Mouse (Mus musculus): ENCODE results near the gene Tex36. TPM values are rescaled to one million over a fixed set of nuclear protein-coding genes. Genes with fewer than 3 reads are reported as not detected.

Tex36 gene
- polyA plus RNA-seq, 1 experiment = not detected

DNA sequence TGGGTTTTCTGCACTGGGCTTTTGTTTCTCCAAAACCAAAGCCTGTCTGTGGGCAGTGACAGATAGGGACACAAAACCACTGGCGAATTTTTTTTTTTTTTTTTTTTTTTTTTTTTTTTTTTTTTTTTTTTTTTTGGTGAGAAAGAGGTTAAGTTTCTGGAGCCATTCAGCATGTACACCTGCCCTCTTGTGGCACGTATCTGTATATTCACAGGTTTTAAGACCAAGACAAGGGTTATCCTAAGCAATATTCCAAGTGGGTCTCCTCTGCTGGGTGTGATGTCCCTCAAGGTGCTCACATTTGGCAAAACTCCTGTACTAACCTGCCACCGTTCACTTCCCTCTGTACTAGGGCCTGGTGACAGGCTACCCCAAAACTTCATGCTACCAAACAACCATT, 30.0 kb downstream of the Tex36 start:
- Histone ChIP-seq H3K36me3 (ENCODE audit: control insufficient read depth, insufficient read depth, low read length) (no peaks in the 10 kb centered on the region), H3K27ac (ENCODE audit: insufficient read depth, low read length) (no peak overlapping the region), H3K27me3 (ENCODE audit: control insufficient read depth, insufficient read depth, low read length) (no peaks in the 10 kb centered on the region), H3K4me3 (ENCODE audit: extremely low read depth, insufficient read depth, insufficient read length) (no peak overlapping the region), H3K4me1 (ENCODE audit: control insufficient read depth, insufficient read depth, insufficient read length) (no peaks in the 10 kb centered on the region)
- no peak for DNase-seq (ENCODE audit: low read depth in 1 of 2, low spot score in 2 of 2)
- 27% methylated on average over 3 of the region's 3 CpGs for WGBS
- TF ChIP-seq POLR2A (IDR thresholded peaks at IDR 0.05; ENCODE audit: low read depth, low read length) = no peak
- TF ChIP-seq CTCF (IDR thresholded peaks at IDR 0.05; ENCODE audit: extremely low read depth, insufficient read depth, insufficient read length, insufficient replicate concordance) = no peak

- Histone ChIP-seq H3K4me1 (ENCODE audit: control insufficient read depth, insufficient read depth, insufficient read length) (no peaks in the 10 kb centered on the region), H3K36me3 (ENCODE audit: control insufficient read depth, insufficient read depth, low read length) (no peaks in the 10 kb centered on the region), H3K27ac (ENCODE audit: insufficient read depth, low read length) (no peak overlapping the region), H3K4me3 (ENCODE audit: extremely low read depth, insufficient read depth, insufficient read length) (no peak overlapping the region), H3K27me3 (ENCODE audit: control insufficient read depth, insufficient read depth, low read length) (no peaks in the 10 kb centered on the region)
- no peak for TF ChIP-seq POLR2A (IDR thresholded peaks at IDR 0.05; ENCODE audit: low read depth, low read length)
- TF ChIP-seq CTCF (IDR thresholded peaks at IDR 0.05; ENCODE audit: extremely low read depth, insufficient read depth, insufficient read length, insufficient replicate concordance) = no peak
- no peak for DNase-seq (ENCODE audit: low read depth in 1 of 2, low spot score in 2 of 2)
- WGBS = 89% methylated on average over 16 of the region's 16 CpGs
These were observed 32.6 kb downstream of the Tex36 start for GRCm38 (mm10) chr7:133569194-133569880.

DNA sequence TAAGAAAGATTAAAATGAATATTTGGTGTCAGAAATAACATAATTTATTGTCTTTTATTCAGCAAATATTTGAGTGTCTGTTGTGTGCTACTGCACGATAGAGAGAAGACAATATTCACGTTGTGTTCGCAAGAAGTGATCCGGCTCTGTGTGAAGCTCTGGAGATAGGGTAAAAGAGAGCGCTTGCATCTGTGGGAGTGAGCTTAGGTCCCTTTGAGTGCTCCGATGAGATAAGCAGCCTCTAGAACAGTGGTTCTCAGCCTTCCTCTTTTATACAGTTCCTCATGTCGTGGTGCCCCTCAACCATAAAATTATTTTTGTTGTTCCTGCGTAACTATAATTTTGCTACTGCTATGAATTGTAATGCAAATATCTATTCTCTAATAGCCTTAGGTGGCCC, 37.4 kb downstream of the Tex36 start:
- H3K4me3 ChIP-seq (ENCODE audit: extremely low read depth, insufficient read depth, insufficient read length) = no peak overlapping the region
- no peaks in the 10 kb centered on the region for H3K36me3 ChIP-seq (ENCODE audit: control insufficient read depth, insufficient read depth, low read length)
- no peak for DNase-seq (ENCODE audit: low read depth in 1 of 2, low spot score in 2 of 2)
- H3K27ac ChIP-seq (ENCODE audit: insufficient read depth, low read length) = no peak overlapping the region
- TF ChIP-seq POLR2A (IDR thresholded peaks at IDR 0.05; ENCODE audit: low read depth, low read length) = no peak
- H3K4me1 ChIP-seq (ENCODE audit: control insufficient read depth, insufficient read depth, insufficient read length) = no peaks in the 10 kb centered on the region
- H3K27me3 ChIP-seq (ENCODE audit: control insufficient read depth, insufficient read depth, low read length) = no peaks in the 10 kb centered on the region
- WGBS = 10% methylated on average over 8 of the region's 8 CpGs

DNA sequence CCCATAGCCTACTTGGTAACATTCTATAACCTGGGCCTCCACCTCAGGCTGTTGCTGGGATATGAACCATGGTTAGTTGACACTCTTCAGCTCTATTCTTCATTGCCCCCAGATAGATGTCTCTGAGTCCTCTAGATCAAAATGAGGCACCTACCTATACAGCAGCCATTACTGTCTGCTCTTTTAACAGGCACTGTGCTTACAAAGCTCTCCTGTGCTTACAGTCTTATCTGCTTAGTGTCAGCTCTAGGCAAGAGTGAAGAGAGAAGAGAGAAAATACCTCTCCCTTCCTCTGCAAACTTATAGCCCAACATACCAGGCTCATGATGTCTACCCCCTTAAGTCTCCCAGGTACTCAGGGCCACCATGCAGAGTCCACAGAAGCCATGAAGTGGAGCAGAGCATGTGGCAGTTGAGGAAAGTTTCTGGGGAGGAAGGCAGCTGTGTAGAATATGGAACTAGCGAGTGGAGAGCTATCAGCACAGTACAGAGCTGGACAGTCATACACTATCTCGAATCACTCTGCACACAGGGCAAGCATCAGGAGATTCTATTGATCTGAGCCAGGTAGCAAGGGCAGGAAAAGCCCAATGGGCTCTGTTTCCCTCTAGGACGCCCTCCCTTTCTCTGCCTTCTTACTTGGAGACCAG, 38.7 kb downstream of the Tex36 start:
- no peak for TF ChIP-seq POLR2A (IDR thresholded peaks at IDR 0.05; ENCODE audit: low read depth, low read length)
- TF ChIP-seq CTCF (IDR thresholded peaks at IDR 0.05; ENCODE audit: extremely low read depth, insufficient read depth, insufficient read length, insufficient replicate concordance) = no peak
- H3K4me3 ChIP-seq (ENCODE audit: extremely low read depth, insufficient read depth, insufficient read length) = no peak overlapping the region
- H3K27ac ChIP-seq (ENCODE audit: insufficient read depth, low read length) = no peak overlapping the region
- H3K4me1 ChIP-seq (ENCODE audit: control insufficient read depth, insufficient read depth, insufficient read length) = no peaks in the 10 kb centered on the region
- no peaks in the 10 kb centered on the region for H3K27me3 ChIP-seq (ENCODE audit: control insufficient read depth, insufficient read depth, low read length)
- no peaks in the 10 kb centered on the region for H3K36me3 ChIP-seq (ENCODE audit: control insufficient read depth, insufficient read depth, low read length)
- no peak for DNase-seq (ENCODE audit: low read depth in 1 of 2, low spot score in 2 of 2)
- 66% methylated on average over 3 of the region's 3 CpGs for WGBS

DNA sequence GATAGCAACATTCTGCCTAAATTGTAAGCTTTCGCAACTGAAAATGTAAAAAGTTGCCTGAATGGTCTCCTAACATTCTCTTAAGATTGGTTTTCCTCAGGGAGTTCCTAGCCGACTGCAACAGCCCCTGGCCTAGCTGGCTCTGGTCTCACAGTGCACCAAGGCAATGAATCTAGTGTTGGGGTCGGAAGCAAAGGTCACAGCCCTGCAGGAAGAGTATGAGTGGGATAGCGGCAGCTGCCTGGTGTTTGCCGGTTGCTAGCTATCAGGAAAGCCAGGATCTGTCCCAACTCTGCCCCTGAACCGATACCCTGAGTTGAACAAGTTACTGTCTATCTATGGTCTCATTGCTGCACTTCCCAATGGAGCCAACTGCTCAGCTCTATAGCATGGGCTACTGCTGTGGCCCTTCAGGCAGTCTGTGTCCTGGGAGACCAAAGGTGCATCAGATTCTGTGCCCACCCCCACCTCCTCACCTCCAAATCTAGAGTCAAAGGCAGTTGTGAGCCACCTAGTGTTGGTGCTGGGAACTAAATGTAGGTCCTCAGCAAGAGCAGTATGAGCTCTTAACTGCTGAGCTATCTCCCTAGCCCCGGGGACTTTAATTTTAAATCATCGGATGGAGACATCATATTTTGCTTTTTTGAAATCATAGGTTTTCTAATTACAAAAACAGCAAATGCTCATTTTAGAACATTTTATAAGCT, 46.0 kb downstream of the Tex36 start:
- Histone ChIP-seq H3K4me1 (ENCODE audit: control insufficient read depth, insufficient read depth, insufficient read length) (no peaks in the 10 kb centered on the region), H3K4me3 (ENCODE audit: extremely low read depth, insufficient read depth, insufficient read length) (no peak overlapping the region), H3K27ac (ENCODE audit: insufficient read depth, low read length) (no peak overlapping the region), H3K36me3 (ENCODE audit: control insufficient read depth, insufficient read depth, low read length) (no peaks in the 10 kb centered on the region), H3K27me3 (ENCODE audit: control insufficient read depth, insufficient read depth, low read length) (no peaks in the 10 kb centered on the region)
- TF ChIP-seq CTCF (IDR thresholded peaks at IDR 0.05; ENCODE audit: extremely low read depth, insufficient read depth, insufficient read length, insufficient replicate concordance) = no peak
- DNase-seq (ENCODE audit: low read depth in 1 of 2, low spot score in 2 of 2) = no peak
- WGBS = 84% methylated on average over 8 of the region's 8 CpGs

DNA sequence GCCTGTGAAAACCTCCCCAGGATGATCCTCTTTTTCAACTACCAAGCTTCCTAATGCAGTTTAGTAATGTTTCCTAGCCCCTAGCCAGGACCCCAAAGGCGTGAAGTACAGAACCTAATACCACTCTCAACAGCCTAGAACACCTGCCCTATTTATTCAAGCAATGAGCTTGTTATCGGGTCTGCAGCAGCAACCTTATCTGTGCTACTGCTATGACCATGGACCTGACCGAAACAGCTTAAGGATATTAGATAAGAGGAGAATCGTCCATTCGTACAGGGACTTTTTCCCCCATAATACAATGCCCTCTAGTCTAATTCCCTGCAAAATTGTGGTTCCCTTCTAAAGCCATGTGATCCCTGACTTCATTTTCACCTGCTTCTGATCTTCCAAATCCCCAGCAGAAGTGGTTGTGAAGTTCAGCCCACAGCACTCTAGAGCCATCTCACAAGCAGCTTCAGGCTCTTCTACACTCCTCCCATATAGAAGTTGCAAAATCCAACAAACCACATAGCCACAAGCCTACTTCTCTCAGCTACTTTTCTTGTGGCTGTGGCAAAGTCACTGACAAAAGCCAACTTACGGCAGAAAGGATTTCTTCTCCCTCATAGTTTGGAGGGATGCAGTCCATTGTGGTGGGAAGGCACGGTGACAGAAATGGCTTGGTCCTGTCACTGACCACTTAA, 49.5 kb downstream of the Tex36 start:
- DNase-seq (ENCODE audit: low read depth in 1 of 2, low spot score in 2 of 2) = no peak

More for the DNA sequence above, 49.5 kb downstream of the Tex36 start:
- Histone ChIP-seq H3K27ac (ENCODE audit: insufficient read depth, low read length) (no peak overlapping the region), H3K27me3 (ENCODE audit: control insufficient read depth, insufficient read depth, low read length) (no peaks in the 10 kb centered on the region), H3K4me3 (ENCODE audit: extremely low read depth, insufficient read depth, insufficient read length) (no peak overlapping the region), H3K36me3 (ENCODE audit: control insufficient read depth, insufficient read depth, low read length) (no peaks in the 10 kb centered on the region), H3K4me1 (ENCODE audit: control insufficient read depth, insufficient read depth, insufficient read length) (no peaks in the 10 kb centered on the region)
- TF ChIP-seq POLR2A (IDR thresholded peaks at IDR 0.05; ENCODE audit: low read depth, low read length) (no peak), CTCF (IDR thresholded peaks at IDR 0.05; ENCODE audit: extremely low read depth, insufficient read depth, insufficient read length, insufficient replicate concordance) (no peak)
- WGBS = 72% methylated on average over 7 of the region's 7 CpGs

All from spleen, adult 2 months (tissue).